Mouse (Mus musculus) ES-Bruce4 (cell line): ENCODE results near the gene Trim67. TPM values are rescaled to one million over a fixed set of nuclear protein-coding genes. Genes with fewer than 3 reads are reported as not detected.
A peak's percentile ranks its signal among the peaks of the same experiment; 100 is the strongest.

ENCODE experiments used
- H3K27ac ChIP-seq: 2 replicates; pipeline ENCODE4 v1.5.1; 2012; ENCODE audit warnings: low read length, inconsistent platforms; ENCODE audit not compliant: insufficient read depth
- H3K27me3 ChIP-seq: 2 replicates; pipeline ENCODE4 v1.6.1; 2012; ENCODE audit warnings: mild to moderate bottlenecking, low read length, inconsistent platforms; ENCODE audit not compliant: control insufficient read depth, poor library complexity, insufficient read depth, severe bottlenecking
- H3K36me3 ChIP-seq: 2 replicates; pipeline ENCODE4 v1.6.1; 2012; ENCODE audit warnings: inconsistent platforms, mild to moderate bottlenecking, low read length, moderate library complexity; ENCODE audit not compliant: control insufficient read depth, poor library complexity, insufficient read depth, severe bottlenecking
- H3K4me1 ChIP-seq: one replicate; pipeline ENCODE4 v1.8.1; 2011; ENCODE audit warnings: low read length; ENCODE audit not compliant: control insufficient read depth, insufficient read depth
- H3K4me3 ChIP-seq: 2 replicates; pipeline ENCODE4 v1.5.1; 2011; ENCODE audit warnings: low read depth, mild to moderate bottlenecking, low read length
- H3K9ac ChIP-seq: 2 replicates; pipeline ENCODE4 v1.6.1; 2012; ENCODE audit warnings: low read depth, mild to moderate bottlenecking, inconsistent platforms; ENCODE audit not compliant: poor library complexity, severe bottlenecking
- H3K9me3 ChIP-seq: replicated peaks from 2 replicates; pipeline ENCODE4 v1.6.1; 2012; ENCODE audit warnings: mild to moderate bottlenecking, low read length, inconsistent platforms; ENCODE audit not compliant: control insufficient read depth, poor library complexity, insufficient read depth, severe bottlenecking
- CTCF ChIP-seq: IDR thresholded peaks from one replicate; pipeline ENCODE4 v1.8.1; 2011; ENCODE audit warnings: low read depth, low read length
- EP300 ChIP-seq: IDR thresholded peaks from 2 replicates; pipeline ENCODE4 v1.6.1; 2011; ENCODE audit warnings: low read depth, low read length; ENCODE audit not compliant: insufficient read depth
- POLR2A ChIP-seq: IDR thresholded peaks from one replicate; pipeline ENCODE4 v1.8.1; 2011; ENCODE audit warnings: low read length; ENCODE audit not compliant: insufficient read depth
- polyA plus RNA-seq: library from polyadenylated mRNA; stranded (reverse); fragments of >200 nt; gene quantifications from 2 replicates; pipeline ENCODE4 v1.2.4, GENCODE M21; 2011; ENCODE audit warnings: low read depth; ENCODE audit not compliant: missing spikeins, insufficient read depth, insufficient read length

Gene Trim67
- polyA plus RNA-seq, 1 experiment = 9.1 TPM

DNA sequence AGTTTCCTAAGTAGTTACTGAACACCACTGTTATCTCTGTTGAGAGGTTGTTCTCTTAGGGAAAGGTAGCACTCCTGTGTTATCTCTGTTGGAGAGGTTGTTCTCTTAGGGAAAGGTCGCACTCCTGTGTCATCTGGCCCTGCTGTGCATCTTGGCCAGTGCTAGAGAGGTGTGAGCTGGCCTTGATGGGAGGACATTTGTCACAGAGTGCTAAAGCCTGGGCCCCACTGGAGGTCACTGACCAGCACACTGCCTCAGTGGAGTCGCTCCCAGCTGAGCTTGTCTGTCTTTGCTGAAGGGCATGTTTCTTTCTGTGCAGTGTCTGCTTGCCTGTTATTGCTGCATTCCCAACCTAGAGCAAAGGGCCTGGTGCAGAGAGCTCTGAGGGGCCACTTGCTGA lies 74.2 kb downstream of the Trim67 start:
- H3K9ac ChIP-seq = no peak overlapping the region

GRCm38 (mm10) chr8:124869708-124870107 lies 76.8 kb downstream of the Trim67 start:
- H3K27me3 ChIP-seq = no peaks in the 10 kb centered on the region
- peaks cover 26% of the 10 kb centered on the region for H3K36me3 ChIP-seq
- no peaks in the 10 kb centered on the region for H3K4me1 ChIP-seq
- TF ChIP-seq EP300 = no peak
- no peak for TF ChIP-seq CTCF
- TF ChIP-seq POLR2A = no peak
- H3K9me3 ChIP-seq = no peaks in the 10 kb centered on the region
- no peak overlapping the region for H3K27ac ChIP-seq
- H3K4me3 ChIP-seq = no peak overlapping the region
- H3K9ac ChIP-seq = no peak overlapping the region

More for the DNA sequence above, 74.2 kb downstream of the Trim67 start:
- no peak for TF ChIP-seq POLR2A
- no peak for TF ChIP-seq EP300
- no peak for TF ChIP-seq CTCF
- no peak overlapping the region for H3K4me3 ChIP-seq
- peaks cover 9% of the 10 kb centered on the region for H3K36me3 ChIP-seq
- H3K4me1 ChIP-seq = no peaks in the 10 kb centered on the region
- no peak overlapping the region for H3K27ac ChIP-seq
- H3K27me3 ChIP-seq = no peaks in the 10 kb centered on the region
- H3K9me3 ChIP-seq = no peaks in the 10 kb centered on the region

- Histone ChIP-seq H3K9ac (no peak overlapping the region), H3K27ac (no peak overlapping the region), H3K36me3 (peaks cover 41% of the 10 kb centered on the region), H3K4me1 (no peaks in the 10 kb centered on the region), H3K4me3 (no peak overlapping the region), H3K9me3 (no peaks in the 10 kb centered on the region), H3K27me3 (no peaks in the 10 kb centered on the region)
- TF ChIP-seq EP300 = no peak
- no peak for TF ChIP-seq CTCF
- TF ChIP-seq POLR2A = no peak
Observed at GRCm38 (mm10) chr8:124871474-124871873, 78.6 kb downstream of the Trim67 start.

- TF ChIP-seq CTCF = peak; percentile 16
- no peak for TF ChIP-seq POLR2A
- Histone ChIP-seq H3K27ac (no peak overlapping the region), H3K4me1 (no peaks in the 10 kb centered on the region), H3K9me3 (no peaks in the 10 kb centered on the region), H3K36me3 (peaks cover 47% of the 10 kb centered on the region), H3K9ac (no peak overlapping the region), H3K4me3 (no peak overlapping the region), H3K27me3 (no peaks in the 10 kb centered on the region)
Observed at GRCm38 (mm10) chr8:124872081-124872480, 79.2 kb downstream of the Trim67 start.

DNA sequence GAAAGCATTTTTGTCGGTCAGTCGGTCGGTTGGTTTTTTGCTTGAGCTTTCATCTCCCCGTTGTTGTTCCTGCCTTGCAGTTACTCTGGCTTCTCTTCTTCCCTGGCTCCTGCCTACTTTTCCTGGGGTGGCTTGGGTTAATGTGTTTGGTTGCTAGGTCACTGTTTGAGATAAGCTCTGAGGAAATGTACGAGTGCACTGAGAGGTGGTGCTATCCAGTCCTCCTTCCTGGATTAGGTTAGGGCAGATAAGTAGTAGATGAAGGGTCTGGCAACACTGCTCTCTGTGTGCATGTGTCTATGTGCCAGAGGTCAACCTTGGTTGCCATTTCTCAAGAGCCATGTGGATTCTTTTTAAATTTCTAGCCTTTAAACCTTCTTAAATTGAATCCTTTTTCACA lies 79.8 kb downstream of the Trim67 start:
- TF ChIP-seq POLR2A (no peak), CTCF (no peak), EP300 (no peak)
- Histone ChIP-seq H3K4me1 (no peaks in the 10 kb centered on the region), H3K4me3 (no peak overlapping the region), H3K36me3 (peaks cover 53% of the 10 kb centered on the region), H3K9ac (no peak overlapping the region), H3K9me3 (no peaks in the 10 kb centered on the region), H3K27ac (no peak overlapping the region), H3K27me3 (no peaks in the 10 kb centered on the region)

- no peaks in the 10 kb centered on the region for H3K4me1 ChIP-seq
- no peaks in the 10 kb centered on the region for H3K27me3 ChIP-seq
- no peak overlapping the region for H3K9ac ChIP-seq
- H3K36me3 ChIP-seq = peaks cover 88% of the 10 kb centered on the region
- H3K9me3 ChIP-seq = no peaks in the 10 kb centered on the region
- TF ChIP-seq EP300 (no peak), CTCF (no peak), POLR2A (no peak)
- no peak overlapping the region for H3K4me3 ChIP-seq
- no peak overlapping the region for H3K27ac ChIP-seq
Observed at GRCm38 (mm10) chr8:124878141-124878540, 85.2 kb downstream of the Trim67 start.
